Mouse (Mus musculus): ENCODE data around the gene Pdgfb.

Pdgfb gene

GRCm38 (mm10) chr15:80034913-80035312 lies 20.1 kb upstream of the Pdgfb start:
- no peak for DNase-seq (ENCODE audit: extremely low read depth, low read depth, low spot score)

- no peak for DNase-seq (ENCODE audit: extremely low read depth, low read depth, low spot score)
Observed at GRCm38 (mm10) chr15:80034366-80034765, 19.6 kb upstream of the Pdgfb start.

GRCm38 (mm10) chr15:80031133-80031532 lies 16.4 kb upstream of the Pdgfb start:
- no peak for DNase-seq (ENCODE audit: extremely low read depth, low read depth, low spot score)

GRCm38 (mm10) chr15:80030399-80030798 lies 15.6 kb upstream of the Pdgfb start:
- DNase-seq (ENCODE audit: extremely low read depth, low read depth, low spot score): no peak

- DNase-seq (ENCODE audit: extremely low read depth, low read depth, low spot score): no peak
Observed at GRCm38 (mm10) chr15:80028862-80029261, 14.1 kb upstream of the Pdgfb start.

GRCm38 (mm10) chr15:80026689-80027353 lies 12.0 kb upstream of the Pdgfb start:
- DNase-seq (ENCODE audit: extremely low read depth, low read depth, low spot score): no peak

- no peak for DNase-seq (ENCODE audit: extremely low read depth, low read depth, low spot score)
Observed at GRCm38 (mm10) chr15:80026061-80026460, 11.3 kb upstream of the Pdgfb start.

GRCm38 (mm10) chr15:80025615-80026014 lies 10.8 kb upstream of the Pdgfb start:
- DNase-seq (ENCODE audit: extremely low read depth, low read depth, low spot score): no peak

GRCm38 (mm10) chr15:80024331-80025313 lies 9.8 kb upstream of the Pdgfb start:
- no peak for DNase-seq (ENCODE audit: extremely low read depth, low read depth, low spot score)

GRCm38 (mm10) chr15:80020516-80020915 lies 5.7 kb upstream of the Pdgfb start:
- DNase-seq (ENCODE audit: extremely low read depth, low read depth, low spot score): no peak

GRCm38 (mm10) chr15:80019625-80020024 lies 4.8 kb upstream of the Pdgfb start:
- no peak for DNase-seq (ENCODE audit: extremely low read depth, low read depth, low spot score)

GRCm38 (mm10) chr15:80019220-80019619 lies 4.4 kb upstream of the Pdgfb start:
- no peak for DNase-seq (ENCODE audit: extremely low read depth, low read depth, low spot score)

GRCm38 (mm10) chr15:80016563-80017301 lies 2.0 kb upstream of the Pdgfb start:
- DNase-seq (ENCODE audit: extremely low read depth, low read depth, low spot score): no peak

- DNase-seq (ENCODE audit: extremely low read depth, low read depth, low spot score): no peak
Observed at GRCm38 (mm10) chr15:80015211-80015952, 605 bp upstream of the Pdgfb start.

- no peak for DNase-seq (ENCODE audit: extremely low read depth, low read depth, low spot score)
Observed at GRCm38 (mm10) chr15:80014031-80014320, 801 bp downstream of the Pdgfb start.

GRCm38 (mm10) chr15:80013256-80014030 lies 1.3 kb downstream of the Pdgfb start:
- no peak for DNase-seq (ENCODE audit: extremely low read depth, low read depth, low spot score)

- peak; percentile 13 for DNase-seq (ENCODE audit: extremely low read depth, low read depth, low spot score)
Observed at GRCm38 (mm10) chr15:80012527-80013201, 2.1 kb downstream of the Pdgfb start.

GRCm38 (mm10) chr15:80011778-80012526 lies 2.8 kb downstream of the Pdgfb start:
- no peak for DNase-seq (ENCODE audit: extremely low read depth, low read depth, low spot score)

GRCm38 (mm10) chr15:80011194-80011593 lies 3.6 kb downstream of the Pdgfb start:
- DNase-seq (ENCODE audit: extremely low read depth, low read depth, low spot score): no peak

Data from fat pad, adult 2 months (tissue).